Mouse (Mus musculus): ENCODE measurements at regions not wholly inside any gene's neighbourhood (a gene's known extent, or its start where the extent isn't known, plus 50 kb on each side); places are given as distances from the start of the nearest gene placed in this dataset.
A peak's percentile ranks its signal among the peaks of the same experiment; 100 is the strongest.

DNA sequence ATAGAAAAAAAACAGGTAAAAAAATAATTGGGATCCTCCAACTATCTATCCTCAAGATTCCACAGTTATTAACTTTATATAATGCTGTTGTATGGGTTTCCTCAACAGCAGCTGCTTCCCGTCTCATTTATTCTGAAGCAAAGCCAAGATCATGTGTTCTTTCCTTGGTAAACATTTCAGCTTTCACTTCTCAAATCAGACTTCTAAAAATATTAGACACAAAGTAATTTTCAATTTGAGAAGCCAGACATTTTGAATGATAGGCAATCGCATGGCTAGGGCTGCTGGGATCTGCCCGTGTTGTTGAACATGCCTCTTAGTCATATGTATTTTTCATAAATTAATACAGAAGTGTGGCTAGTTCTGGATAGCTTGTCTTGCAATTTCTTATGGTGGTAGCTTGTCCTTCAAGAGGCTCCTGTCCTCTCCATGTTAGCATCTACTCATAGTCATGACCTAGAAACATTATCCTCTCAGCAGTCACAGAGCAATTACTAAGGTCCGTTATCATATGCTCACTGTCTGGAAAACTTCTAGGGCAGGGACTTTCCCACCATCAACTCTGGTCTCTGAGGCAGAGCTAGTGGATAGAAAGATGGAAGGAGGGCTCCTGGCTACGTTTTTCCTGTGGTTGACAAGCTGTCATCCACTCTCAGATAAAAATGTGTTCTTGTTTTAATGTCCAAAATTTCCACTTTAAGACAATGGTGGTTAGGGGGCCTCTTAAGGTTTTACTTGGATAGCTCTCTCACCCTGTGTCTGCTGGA is 274.6 kb upstream of the Nmur2 start:
- Histone ChIP-seq H3K27ac (ENCODE audit: low read depth, low read length) (no peak overlapping the region), H3K4me2 (replicated peaks; ENCODE audit: low read depth, low read length) (no peak overlapping the region), H3K36me3 (ENCODE audit: control insufficient read depth, insufficient read depth, low read length) (no peaks in the 10 kb centered on the region), H3K27me3 (ENCODE audit: control insufficient read depth, insufficient read depth, low read length) (no peaks in the 10 kb centered on the region), H3K4me3 (ENCODE audit: low read depth, low read length) (no peak overlapping the region), H3K4me1 (replicated peaks; ENCODE audit: control insufficient read depth, insufficient read depth, low read length) (no peaks in the 10 kb centered on the region), H3K9me3 (ENCODE audit: control insufficient read depth, low read length) (no peaks in the 10 kb centered on the region), H3K9ac (ENCODE audit: low read depth, low read length) (no peak overlapping the region)
- DNase-seq (ENCODE audit: low spot score) (no peak), ATAC-seq (ENCODE audit: low FRiP score) (no peak)
- 89% methylated on average over 5 of the region's 5 CpGs for WGBS

DNA sequence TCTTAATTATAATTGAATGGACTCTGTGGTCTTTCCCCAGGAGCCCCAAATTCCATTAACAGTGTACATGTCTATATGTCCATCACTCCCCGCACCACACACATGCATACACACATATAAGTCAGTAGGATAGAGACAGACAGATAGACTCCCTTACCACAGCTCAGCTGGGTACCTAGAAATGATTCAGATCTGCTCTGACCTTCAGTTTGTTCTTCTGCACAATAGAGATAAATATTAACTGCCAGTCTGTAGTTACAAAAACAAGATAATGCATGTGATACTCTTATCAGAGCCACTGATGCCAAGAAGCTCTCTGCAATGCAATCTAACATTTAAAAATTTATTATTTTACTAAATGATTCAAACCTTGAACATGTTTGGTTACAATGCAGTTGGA is 268.7 kb upstream of the Nmur2 start:
- H3K9me3 ChIP-seq (ENCODE audit: control insufficient read depth, low read length): no peaks in the 10 kb centered on the region
- no peak overlapping the region for H3K4me2 ChIP-seq (replicated peaks; ENCODE audit: low read depth, low read length)
- no peaks in the 10 kb centered on the region for H3K27me3 ChIP-seq (ENCODE audit: control insufficient read depth, insufficient read depth, low read length)
- H3K27ac ChIP-seq (ENCODE audit: low read depth, low read length): no peak overlapping the region
- DNase-seq (ENCODE audit: low spot score): no peak
- ATAC-seq (ENCODE audit: low FRiP score): no peak
- no peaks in the 10 kb centered on the region for H3K36me3 ChIP-seq (ENCODE audit: control insufficient read depth, insufficient read depth, low read length)
- H3K4me1 ChIP-seq (replicated peaks; ENCODE audit: control insufficient read depth, insufficient read depth, low read length): no peaks in the 10 kb centered on the region
- H3K4me3 ChIP-seq (ENCODE audit: low read depth, low read length): no peak overlapping the region
- no peak overlapping the region for H3K9ac ChIP-seq (ENCODE audit: low read depth, low read length)
- WGBS: 84% methylated on average over 1 of the region's 1 CpGs

DNA sequence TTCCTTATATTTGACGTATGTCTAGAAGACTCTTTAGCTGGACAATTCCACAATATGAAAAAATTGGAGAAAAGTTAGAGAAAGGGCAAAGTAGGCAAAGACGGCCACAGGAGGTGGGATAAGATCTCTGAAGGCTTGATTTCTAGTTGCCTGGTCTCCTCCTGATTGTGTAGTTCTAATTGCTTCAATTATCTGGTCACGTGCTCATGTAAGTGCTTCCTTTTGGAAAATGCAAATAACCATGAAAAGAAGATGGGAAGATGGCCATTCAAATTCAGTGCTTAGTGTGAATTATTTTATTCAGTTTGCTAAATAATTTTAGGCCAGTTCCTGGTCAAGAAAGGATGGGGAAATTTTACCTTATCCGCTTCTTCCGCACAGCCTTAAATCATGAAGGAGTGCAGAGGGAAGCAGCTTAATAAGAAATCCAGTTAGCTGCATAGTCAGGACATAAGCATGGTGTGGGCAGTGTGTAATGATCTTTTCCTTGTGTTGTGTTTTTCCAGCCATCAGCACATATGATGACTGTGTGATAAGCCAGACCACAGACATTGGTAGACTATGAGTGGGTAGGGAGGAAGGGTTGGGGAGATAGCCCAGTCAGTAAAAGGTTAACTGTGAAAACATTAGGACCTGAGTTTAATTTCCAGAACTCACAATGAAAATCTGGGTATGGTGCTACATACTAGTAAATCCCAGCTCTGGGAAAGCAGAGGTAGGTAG is 267.7 kb upstream of the Nmur2 start:
- no peaks in the 10 kb centered on the region for H3K4me1 ChIP-seq (replicated peaks; ENCODE audit: control insufficient read depth, insufficient read depth, low read length)
- no peak for ATAC-seq (ENCODE audit: low FRiP score)
- H3K27ac ChIP-seq (ENCODE audit: low read depth, low read length): no peak overlapping the region
- H3K9ac ChIP-seq (ENCODE audit: low read depth, low read length): no peak overlapping the region
- no peak overlapping the region for H3K4me2 ChIP-seq (replicated peaks; ENCODE audit: low read depth, low read length)
- no peak for DNase-seq (ENCODE audit: low spot score)
- H3K27me3 ChIP-seq (ENCODE audit: control insufficient read depth, insufficient read depth, low read length): no peaks in the 10 kb centered on the region
- WGBS: 86% methylated on average over 5 of the region's 5 CpGs
- H3K36me3 ChIP-seq (ENCODE audit: control insufficient read depth, insufficient read depth, low read length): no peaks in the 10 kb centered on the region
- no peak overlapping the region for H3K4me3 ChIP-seq (ENCODE audit: low read depth, low read length)
- H3K9me3 ChIP-seq (ENCODE audit: control insufficient read depth, low read length): no peaks in the 10 kb centered on the region

DNA sequence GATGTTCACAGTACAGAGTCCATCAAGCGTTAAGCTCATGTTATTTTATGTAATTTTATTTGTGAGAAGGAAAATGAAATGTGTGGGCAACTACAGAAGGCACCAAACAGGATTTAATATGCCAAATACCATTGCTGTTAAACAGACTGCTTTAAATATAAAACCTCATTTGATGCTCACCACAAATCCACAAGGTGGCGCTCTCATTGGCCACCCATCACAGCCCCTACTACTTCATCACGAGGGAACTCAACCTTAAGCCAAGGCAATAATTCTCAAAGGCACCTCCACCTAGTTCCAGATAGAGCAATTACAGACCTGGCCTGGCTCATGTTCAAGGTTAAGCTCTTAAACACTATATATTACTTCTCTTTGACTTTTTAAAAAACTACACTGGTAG is 266.2 kb upstream of the Nmur2 start:
- no peaks in the 10 kb centered on the region for H3K36me3 ChIP-seq (ENCODE audit: control insufficient read depth, insufficient read depth, low read length)
- ATAC-seq (ENCODE audit: low FRiP score) (no peak), DNase-seq (ENCODE audit: low spot score) (peak; percentile 15)
- WGBS: 25% methylated on average over 3 of the region's 3 CpGs
- no peaks in the 10 kb centered on the region for H3K4me1 ChIP-seq (replicated peaks; ENCODE audit: control insufficient read depth, insufficient read depth, low read length)
- no peaks in the 10 kb centered on the region for H3K9me3 ChIP-seq (ENCODE audit: control insufficient read depth, low read length)
- H3K4me2 ChIP-seq (replicated peaks; ENCODE audit: low read depth, low read length): no peak overlapping the region
- no peak overlapping the region for H3K27ac ChIP-seq (ENCODE audit: low read depth, low read length)
- H3K4me3 ChIP-seq (ENCODE audit: low read depth, low read length): no peak overlapping the region
- H3K27me3 ChIP-seq (ENCODE audit: control insufficient read depth, insufficient read depth, low read length): no peaks in the 10 kb centered on the region
- H3K9ac ChIP-seq (ENCODE audit: low read depth, low read length): no peak overlapping the region

DNA sequence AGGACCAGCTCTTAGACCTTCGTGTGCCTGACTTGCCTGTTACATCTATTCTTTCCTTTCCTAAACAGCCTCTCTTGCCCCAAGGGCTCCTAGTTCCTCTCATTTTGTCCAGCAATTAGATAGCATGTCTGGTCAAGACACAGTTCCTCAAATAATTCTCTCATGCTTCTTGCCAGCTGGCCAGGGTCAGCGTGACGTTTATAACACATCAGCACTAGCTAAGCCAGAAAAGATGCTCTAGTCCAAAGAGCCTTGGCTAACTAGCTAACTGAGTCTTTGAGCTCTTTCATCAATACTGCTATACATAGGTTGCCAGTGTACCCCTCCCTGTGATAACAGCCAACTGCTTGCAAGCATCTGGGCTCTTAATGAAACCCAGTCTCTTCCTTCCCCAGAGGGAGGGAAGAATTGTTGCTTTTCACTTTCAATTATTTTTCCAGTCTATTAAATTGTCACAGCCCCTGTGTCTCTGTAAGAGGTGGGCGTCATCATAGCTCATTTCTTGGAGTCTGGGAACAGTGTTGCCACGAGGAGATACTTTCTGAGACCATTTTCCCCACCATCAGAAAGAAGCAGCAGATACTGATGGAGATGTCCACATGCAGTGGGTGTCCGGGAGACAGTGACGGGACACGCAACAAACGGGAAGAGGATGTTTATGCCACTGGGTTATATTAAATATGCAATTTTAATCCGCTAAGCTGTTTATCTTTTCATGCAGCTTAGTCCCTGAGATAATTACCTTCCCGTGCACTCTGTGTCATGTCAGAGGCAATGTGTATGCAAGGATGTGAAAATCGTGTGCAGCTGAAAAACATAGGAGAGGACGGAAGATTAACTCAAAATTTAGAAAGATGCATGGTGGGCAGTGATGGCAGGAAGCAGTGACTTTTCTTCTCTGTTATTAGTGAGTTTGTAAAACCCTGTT is 250.1 kb upstream of the Nmur2 start:
- Histone ChIP-seq H3K9ac (ENCODE audit: low read depth, low read length) (no peak overlapping the region), H3K27me3 (ENCODE audit: control insufficient read depth, insufficient read depth, low read length) (no peaks in the 10 kb centered on the region), H3K4me1 (replicated peaks; ENCODE audit: control insufficient read depth, insufficient read depth, low read length) (no peaks in the 10 kb centered on the region), H3K4me3 (ENCODE audit: low read depth, low read length) (no peak overlapping the region), H3K36me3 (ENCODE audit: control insufficient read depth, insufficient read depth, low read length) (no peaks in the 10 kb centered on the region), H3K9me3 (ENCODE audit: control insufficient read depth, low read length) (no peaks in the 10 kb centered on the region), H3K27ac (ENCODE audit: low read depth, low read length) (no peak overlapping the region), H3K4me2 (replicated peaks; ENCODE audit: low read depth, low read length) (no peak overlapping the region)
- WGBS: 86% methylated on average over 13 of the region's 13 CpGs
- DNase-seq (ENCODE audit: low spot score) (no peak), ATAC-seq (ENCODE audit: low FRiP score) (no peak)

DNA sequence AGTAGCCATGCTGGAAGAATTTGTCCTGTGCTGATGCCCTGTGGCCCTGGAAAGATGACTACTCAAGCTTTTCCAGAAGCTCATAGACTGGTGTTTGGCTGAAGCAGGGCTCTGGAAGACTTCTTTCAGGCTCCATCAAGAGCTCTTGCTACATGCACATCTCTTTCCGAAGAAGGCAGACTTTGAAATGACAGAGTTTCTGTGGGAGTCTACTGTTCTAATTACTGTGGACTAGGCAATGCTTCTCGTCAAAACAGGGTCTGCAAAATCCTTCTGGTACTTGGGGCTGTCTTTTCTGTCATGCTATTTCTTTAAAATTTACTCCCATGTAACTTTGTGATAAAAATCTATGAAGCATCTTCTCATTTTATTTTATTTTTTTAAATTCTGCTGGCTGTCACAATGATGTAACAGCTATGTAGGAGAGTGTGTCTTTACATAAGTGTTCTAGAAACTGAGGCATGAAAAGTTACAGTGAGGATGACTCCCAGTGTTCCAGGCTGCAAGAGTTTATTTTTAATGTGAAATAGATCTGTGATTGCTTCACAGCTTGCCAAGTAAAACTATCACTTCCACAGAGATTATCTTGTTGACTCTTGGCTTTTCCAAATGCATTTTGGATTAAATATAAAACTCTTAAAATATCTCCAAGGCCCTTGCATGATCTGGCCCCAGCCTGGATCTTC is 244.9 kb upstream of the Nmur2 start:
- Histone ChIP-seq H3K9me3 (ENCODE audit: control insufficient read depth, low read length) (no peaks in the 10 kb centered on the region), H3K9ac (ENCODE audit: low read depth, low read length) (no peak overlapping the region), H3K4me2 (replicated peaks; ENCODE audit: low read depth, low read length) (no peak overlapping the region), H3K4me3 (ENCODE audit: low read depth, low read length) (no peak overlapping the region), H3K27me3 (ENCODE audit: control insufficient read depth, insufficient read depth, low read length) (no peaks in the 10 kb centered on the region), H3K36me3 (ENCODE audit: control insufficient read depth, insufficient read depth, low read length) (no peaks in the 10 kb centered on the region), H3K4me1 (replicated peaks; ENCODE audit: control insufficient read depth, insufficient read depth, low read length) (no peaks in the 10 kb centered on the region), H3K27ac (ENCODE audit: low read depth, low read length) (no peak overlapping the region)
- ATAC-seq (ENCODE audit: low FRiP score) (no peak), DNase-seq (ENCODE audit: low spot score) (no peak)
- WGBS: 82% methylated on average over 2 of the region's 2 CpGs

DNA sequence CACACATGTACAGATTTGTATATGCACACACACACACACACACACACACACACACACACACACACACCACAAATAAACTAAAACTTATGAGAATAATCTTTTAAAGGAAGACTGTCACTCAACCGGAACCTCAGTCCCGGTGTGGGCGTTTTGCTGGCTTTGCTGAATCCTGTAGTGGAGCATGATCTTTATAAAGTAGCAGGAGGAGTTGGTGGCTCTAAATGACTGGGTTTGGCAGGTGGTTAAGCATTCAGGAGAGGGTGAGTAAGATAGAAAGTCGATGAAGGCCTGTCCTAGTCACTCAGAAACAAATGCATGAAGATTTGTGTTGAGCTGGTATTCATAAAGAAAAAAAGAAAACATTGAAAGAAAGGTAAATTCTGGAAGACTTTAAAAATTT is 240.4 kb upstream of the Nmur2 start:
- Histone ChIP-seq H3K4me1 (replicated peaks; ENCODE audit: control insufficient read depth, insufficient read depth, low read length) (no peaks in the 10 kb centered on the region), H3K9ac (ENCODE audit: low read depth, low read length) (no peak overlapping the region), H3K4me3 (ENCODE audit: low read depth, low read length) (no peak overlapping the region), H3K36me3 (ENCODE audit: control insufficient read depth, insufficient read depth, low read length) (no peaks in the 10 kb centered on the region), H3K4me2 (replicated peaks; ENCODE audit: low read depth, low read length) (no peak overlapping the region), H3K9me3 (ENCODE audit: control insufficient read depth, low read length) (no peaks in the 10 kb centered on the region), H3K27ac (ENCODE audit: low read depth, low read length) (no peak overlapping the region), H3K27me3 (ENCODE audit: control insufficient read depth, insufficient read depth, low read length) (no peaks in the 10 kb centered on the region)
- 85% methylated on average over 4 of the region's 4 CpGs for WGBS
- ATAC-seq (ENCODE audit: low FRiP score) (no peak), DNase-seq (ENCODE audit: low spot score) (no peak)

DNA sequence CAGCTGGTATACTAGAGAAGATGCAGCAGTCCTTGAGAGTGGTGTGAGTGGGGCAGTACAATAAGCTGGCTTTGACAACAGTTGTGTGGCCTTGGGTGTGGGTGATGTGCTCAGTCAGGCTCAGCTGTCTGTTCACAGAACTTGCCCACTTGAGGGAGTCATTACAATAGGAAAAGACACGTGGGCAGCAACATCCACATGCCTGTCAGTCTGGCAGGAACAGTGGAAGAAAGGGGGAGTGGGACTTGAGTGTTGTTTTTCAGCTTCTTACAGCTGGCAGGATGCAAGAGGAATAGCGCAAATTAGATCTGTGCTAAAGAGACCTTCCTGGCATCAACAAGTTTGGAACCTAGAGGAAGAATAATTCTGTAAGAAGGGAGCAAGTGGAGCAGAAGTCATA is 239.4 kb upstream of the Nmur2 start:
- Histone ChIP-seq H3K4me2 (replicated peaks; ENCODE audit: low read depth, low read length) (no peak overlapping the region), H3K36me3 (ENCODE audit: control insufficient read depth, insufficient read depth, low read length) (no peaks in the 10 kb centered on the region), H3K9me3 (ENCODE audit: control insufficient read depth, low read length) (no peaks in the 10 kb centered on the region), H3K4me3 (ENCODE audit: low read depth, low read length) (no peak overlapping the region), H3K4me1 (replicated peaks; ENCODE audit: control insufficient read depth, insufficient read depth, low read length) (no peaks in the 10 kb centered on the region), H3K9ac (ENCODE audit: low read depth, low read length) (no peak overlapping the region), H3K27ac (ENCODE audit: low read depth, low read length) (no peak overlapping the region), H3K27me3 (ENCODE audit: control insufficient read depth, insufficient read depth, low read length) (no peaks in the 10 kb centered on the region)
- DNase-seq (ENCODE audit: low spot score): no peak
- WGBS: 60% methylated on average over 2 of the region's 2 CpGs
- ATAC-seq (ENCODE audit: low FRiP score): no peak

All from hindbrain, embryonic 11.5 days (tissue).